Mouse (Mus musculus): ENCODE measurements around the gene Ccdc194. TPM values are rescaled to one million over a fixed set of nuclear protein-coding genes. Genes with fewer than 3 reads are reported as not detected.
"Not testable (repeated sequence)": the region's sequence is repeated elsewhere in the genome, so short reads cannot be mapped to it uniquely, and the experiment has no call there.

The Ccdc194 gene
- polyA plus RNA-seq, 1 experiment from 2014 or later = 0.24 TPM

DNA sequence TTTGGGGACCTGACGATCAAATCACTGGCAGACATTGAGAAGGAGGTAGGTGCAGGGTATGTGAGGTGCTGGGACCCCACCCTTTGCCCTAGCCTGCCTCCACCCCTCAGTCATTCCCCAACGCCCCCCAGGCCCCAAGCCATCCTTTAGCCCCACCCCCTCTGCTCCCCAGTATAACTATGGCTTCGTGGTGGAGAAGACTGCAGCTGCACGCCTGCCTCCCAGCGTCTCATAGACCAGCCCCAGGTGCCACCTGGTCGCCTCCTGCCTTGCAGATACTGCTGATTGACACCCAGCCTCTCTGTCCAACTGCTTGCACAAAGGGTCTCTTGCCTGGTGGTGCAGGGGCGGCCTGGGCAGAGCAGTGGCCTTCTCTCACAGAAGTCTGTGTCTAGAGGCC lies 22.1 kb upstream of the Ccdc194 start:
- no peaks in the 10 kb centered on the region for H3K9me3 ChIP-seq
- no peaks in the 10 kb centered on the region for H3K27me3 ChIP-seq (replicated peaks)
- no peak overlapping the region for H3K4me3 ChIP-seq
- 87% methylated on average over 7 of the region's 7 CpGs for WGBS
- H3K4me2 ChIP-seq (replicated peaks) = no peak overlapping the region
- H3K27ac ChIP-seq = no peak overlapping the region
- H3K36me3 ChIP-seq = peaks cover 30% of the 10 kb centered on the region
- H3K9ac ChIP-seq = no peak overlapping the region
- peaks cover 10% of the 10 kb centered on the region for H3K4me1 ChIP-seq
- ATAC-seq (ENCODE audit: low FRiP score, low read depth) = no peak

GRCm38 (mm10) chr8:71545053-71545452 lies 19.5 kb upstream of the Ccdc194 start:
- Histone ChIP-seq H3K4me2 (replicated peaks) (no peak overlapping the region), H3K27me3 (replicated peaks) (no peaks in the 10 kb centered on the region), H3K9me3 (no peaks in the 10 kb centered on the region), H3K27ac (no peak overlapping the region), H3K36me3 (peaks cover 30% of the 10 kb centered on the region), H3K4me3 (no peak overlapping the region), H3K9ac (no peak overlapping the region), H3K4me1 (peaks cover 10% of the 10 kb centered on the region)
- WGBS = 93% methylated on average over 11 of the region's 11 CpGs
- no peak for ATAC-seq (ENCODE audit: low FRiP score, low read depth)

DNA sequence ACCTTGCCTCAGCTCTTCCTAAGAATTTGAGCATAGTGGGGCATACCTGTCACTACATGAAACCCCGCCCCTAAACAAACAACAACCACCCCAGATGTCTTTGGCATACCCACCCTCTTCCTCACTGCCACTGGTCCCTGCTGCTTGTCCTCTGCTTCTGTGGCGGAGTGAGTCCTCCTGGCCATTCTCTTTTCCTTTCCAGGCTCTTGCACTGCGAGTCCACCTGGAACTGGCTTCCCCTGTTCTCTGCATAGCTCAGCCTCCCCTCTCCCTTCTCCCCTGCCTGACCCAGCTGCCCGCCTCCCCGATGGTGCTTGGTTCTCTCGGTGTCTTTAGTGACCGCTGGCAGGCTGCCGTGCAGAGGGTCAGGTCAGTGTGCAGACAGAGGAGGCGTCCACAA lies 18.2 kb upstream of the Ccdc194 start:
- H3K4me2 ChIP-seq (replicated peaks) = peak overlapping the region; percentile 86
- H3K27me3 ChIP-seq (replicated peaks) = no peaks in the 10 kb centered on the region
- H3K9ac ChIP-seq = peak overlapping the region; percentile 73; the same call in 1 of the 2 replicates
- ATAC-seq (ENCODE audit: low FRiP score, low read depth) = no peak
- peaks cover 30% of the 10 kb centered on the region for H3K36me3 ChIP-seq
- H3K27ac ChIP-seq = no peak overlapping the region
- H3K9me3 ChIP-seq = no peaks in the 10 kb centered on the region
- peaks cover 10% of the 10 kb centered on the region for H3K4me1 ChIP-seq
- H3K4me3 ChIP-seq = peak overlapping the region; percentile 74
- WGBS = 89% methylated on average over 9 of the region's 9 CpGs

DNA sequence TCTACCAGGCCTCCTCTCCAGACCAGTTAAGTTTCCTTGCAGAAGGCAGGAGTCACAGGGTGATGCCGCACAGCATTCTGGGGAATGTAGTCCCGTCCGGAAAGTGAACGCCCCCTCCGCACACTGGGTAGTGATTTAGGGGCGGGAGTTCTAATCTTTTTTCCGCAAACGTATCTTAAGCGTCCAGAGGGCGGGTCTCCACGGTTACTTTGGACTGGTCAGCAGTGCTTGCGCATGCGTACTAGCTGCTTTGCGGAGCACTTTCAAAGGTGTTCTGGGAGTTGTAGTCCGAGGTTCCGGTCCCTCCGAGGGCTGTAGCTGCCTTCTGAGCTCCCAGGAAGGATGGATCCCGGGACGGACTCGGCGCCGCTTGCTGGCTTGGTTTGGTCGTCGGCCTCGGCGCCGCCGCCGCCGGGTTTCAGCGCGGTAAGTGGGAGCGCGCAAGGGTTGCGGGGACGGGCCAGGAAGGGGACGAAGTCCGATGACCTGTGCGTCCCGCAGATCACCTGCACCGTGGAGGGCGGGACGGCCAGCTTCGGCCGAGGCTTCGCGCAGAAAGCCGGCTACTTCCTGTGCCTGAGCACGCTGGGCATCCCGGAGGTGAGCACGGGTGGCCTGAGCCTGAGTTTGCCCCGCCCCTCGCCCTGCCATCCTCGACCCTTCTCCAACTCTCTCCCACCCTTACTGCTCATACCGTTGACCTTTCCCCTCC lies 17.3 kb upstream of the Ccdc194 start, which contains the start of gene Mvb12a:
Gene Mvb12a (plus strand): TSS at position 291 of the 712 bp plus-strand sequence.
- Histone ChIP-seq H3K9ac (peak within 1 kb of the TSS; percentile 73), H3K27me3 (replicated peaks) (0 out of 2 replicates have a peak, but pooled peaks cover 8% of the 10 kb centered on the region), H3K9me3 (no peaks in the 10 kb centered on the region), H3K4me1 (peaks cover 12% of the 10 kb centered on the region), H3K4me2 (replicated peaks) (peak within 1 kb of the TSS; percentile 86), H3K27ac (no peak within 1 kb of the TSS; the same call in 1 of the 2 replicates), H3K4me3 (peak within 1 kb of the TSS; percentile 74), H3K36me3 (peaks cover 26% of the 10 kb centered on the region)
- under 1% methylated on average over 55 of the region's 55 CpGs for WGBS
- peak; percentile 94 for ATAC-seq (ENCODE audit: low FRiP score, low read depth)

DNA sequence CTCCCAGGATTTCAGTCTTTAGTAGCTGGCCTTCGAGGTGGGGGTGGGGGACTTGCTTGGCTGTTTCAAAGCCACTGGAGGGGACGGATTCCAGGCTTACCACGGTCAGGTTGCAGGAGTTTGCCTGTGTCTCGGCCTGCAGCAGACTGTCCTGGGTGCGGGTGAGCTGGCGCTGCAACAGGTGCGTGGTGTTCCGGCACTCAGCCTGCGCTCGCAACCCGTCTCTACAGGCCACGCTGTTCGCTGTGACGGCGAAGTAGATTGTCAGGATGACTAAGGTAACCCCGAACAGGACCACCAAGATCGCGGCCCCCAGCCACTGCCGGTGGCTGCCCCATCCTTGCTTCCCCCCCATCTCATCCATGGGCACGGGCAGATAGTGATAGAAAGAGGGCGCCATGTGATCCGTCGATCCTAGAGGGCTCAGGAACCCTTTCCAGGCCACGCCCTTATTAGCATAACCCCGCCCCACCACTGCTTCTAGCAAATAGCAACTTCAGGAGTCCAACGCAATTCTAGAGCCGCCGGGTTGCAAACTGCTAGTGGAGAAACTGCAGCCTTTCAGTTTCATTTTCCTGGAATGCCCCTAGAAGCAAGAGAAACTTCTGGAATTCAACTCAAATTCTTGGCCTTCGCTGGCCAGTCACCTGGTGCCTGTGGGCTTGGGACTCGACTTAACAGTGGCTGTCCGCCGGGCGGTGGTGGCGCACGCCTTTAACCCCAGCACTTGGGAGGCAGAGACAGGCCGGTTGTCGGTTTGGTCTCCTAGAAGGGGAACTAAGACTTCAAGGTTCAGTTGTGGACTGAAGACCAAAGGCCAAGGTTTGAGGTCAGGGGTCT lies 11.7 kb upstream of the Ccdc194 start, which contains the start of gene Bst2:
Gene Bst2 (minus strand): TSS at position 429 of the 840 bp plus-strand sequence.
- no peak for ATAC-seq (ENCODE audit: low FRiP score, low read depth)
- H3K4me2 ChIP-seq (replicated peaks) = peak within 1 kb of the TSS; percentile 57
- no peak within 1 kb of the TSS for H3K27ac ChIP-seq
- H3K27me3 ChIP-seq (replicated peaks) = peaks cover 17% of the 10 kb centered on the region
- H3K4me3 ChIP-seq = peak within 1 kb of the TSS; percentile 29
- H3K9ac ChIP-seq = 0 out of 2 replicates have a peak within 1 kb of the TSS, but pooled peaks have one; percentile 29
- H3K9me3 ChIP-seq = no peaks in the 10 kb centered on the region
- H3K4me1 ChIP-seq = peaks cover 12% of the 10 kb centered on the region
- no peaks in the 10 kb centered on the region for H3K36me3 ChIP-seq
- WGBS = 3% methylated on average over 37 of the region's 37 CpGs

DNA sequence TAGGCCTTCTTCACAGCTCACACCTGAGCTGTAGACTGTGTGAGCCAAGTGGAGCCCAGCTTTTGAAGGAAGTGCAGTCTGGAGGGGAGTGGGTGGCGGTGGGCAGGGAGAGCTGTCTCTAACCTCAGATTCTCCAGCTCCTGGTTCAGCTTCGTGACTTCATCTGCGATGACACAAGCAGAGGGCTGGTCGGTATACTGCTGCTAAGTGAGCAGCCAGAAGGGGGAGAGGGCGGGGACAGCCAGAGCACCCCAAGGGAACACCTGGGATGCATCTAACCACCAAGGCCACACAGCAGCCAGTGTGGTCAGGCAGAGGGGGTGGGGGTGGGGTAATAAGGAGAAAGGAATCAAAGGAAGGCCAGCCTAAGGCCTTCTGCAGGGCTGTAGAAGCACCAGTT lies 10.2 kb upstream of the Ccdc194 start:
- no peak overlapping the region for H3K9ac ChIP-seq
- peaks cover 12% of the 10 kb centered on the region for H3K4me1 ChIP-seq
- peaks cover 17% of the 10 kb centered on the region for H3K27me3 ChIP-seq (replicated peaks)
- H3K36me3 ChIP-seq = no peaks in the 10 kb centered on the region
- 68% methylated on average over 5 of the region's 5 CpGs for WGBS
- ATAC-seq (ENCODE audit: low FRiP score, low read depth) = no peak
- H3K4me3 ChIP-seq = no peak overlapping the region
- H3K27ac ChIP-seq = no peak overlapping the region
- H3K4me2 ChIP-seq (replicated peaks) = no peak overlapping the region
- no peaks in the 10 kb centered on the region for H3K9me3 ChIP-seq

- Histone ChIP-seq H3K9me3 (no peaks in the 10 kb centered on the region), H3K4me2 (replicated peaks) (no peak overlapping the region), H3K36me3 (no peaks in the 10 kb centered on the region), H3K9ac (no peak overlapping the region), H3K4me1 (peaks cover 12% of the 10 kb centered on the region), H3K27me3 (replicated peaks) (peaks cover 17% of the 10 kb centered on the region), H3K4me3 (no peak overlapping the region), H3K27ac (no peak overlapping the region)
- WGBS = 38% methylated on average over 3 of the region's 3 CpGs
- no peak for ATAC-seq (ENCODE audit: low FRiP score, low read depth)
Measured at GRCm38 (mm10) chr8:71534263-71534810, 8.8 kb upstream of the Ccdc194 start.

DNA sequence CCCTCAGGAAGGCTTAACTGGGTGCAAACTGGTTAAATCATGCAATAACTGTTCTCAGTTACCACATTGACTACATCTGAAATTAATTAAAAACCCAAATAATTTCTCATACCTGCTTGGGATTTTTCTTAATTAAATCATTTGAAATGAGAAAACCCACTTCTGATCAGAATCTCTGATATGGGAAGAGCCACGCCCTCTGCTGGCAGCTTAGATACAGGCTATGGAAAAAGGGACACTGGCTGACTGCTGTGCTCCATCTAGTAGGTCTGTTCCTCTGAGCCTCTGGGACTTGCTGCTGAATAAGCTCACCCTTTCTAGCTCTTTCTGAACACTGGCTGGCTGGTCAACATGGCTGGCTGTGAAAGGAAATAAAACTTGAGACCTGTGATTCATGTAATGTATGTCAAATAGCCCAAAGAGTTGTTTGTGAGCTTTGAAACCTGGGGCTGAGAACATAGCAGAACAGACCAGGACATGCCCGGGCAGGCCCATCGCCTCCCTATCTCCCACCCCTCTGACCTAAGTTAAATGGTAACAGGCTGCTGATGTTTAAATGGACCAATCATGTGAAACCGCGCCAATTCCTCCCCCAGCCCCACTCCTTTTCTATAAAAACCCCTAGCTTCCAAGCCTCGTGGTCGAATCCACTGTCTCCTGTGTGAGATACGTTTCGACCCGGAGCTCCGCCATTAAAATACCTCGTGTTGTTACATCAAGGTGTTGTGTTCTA lies 5.4 kb upstream of the Ccdc194 start:
- H3K4me2 ChIP-seq (replicated peaks); H3K4me1 ChIP-seq; H3K9me3 ChIP-seq; H3K36me3 ChIP-seq; H3K27ac ChIP-seq; H3K9ac ChIP-seq; H3K4me3 ChIP-seq; ATAC-seq (ENCODE audit: low FRiP score, low read depth): not testable (repeated sequence)
- peaks cover 21% of the 10 kb centered on the region for H3K27me3 ChIP-seq (replicated peaks)
- 74% methylated on average over 8 of the region's 12 CpGs for WGBS

GRCm38 (mm10) chr8:71528362-71529073 lies 3.0 kb upstream of the Ccdc194 start:
- Histone ChIP-seq H3K4me3 (no peak overlapping the region), H3K27me3 (replicated peaks) (peaks cover 42% of the 10 kb centered on the region), H3K36me3 (no peaks in the 10 kb centered on the region), H3K4me1 (peaks cover 4% of the 10 kb centered on the region; the same call in 1 of the 2 replicates), H3K9ac (no peak overlapping the region), H3K4me2 (replicated peaks) (no peak overlapping the region), H3K27ac (no peak overlapping the region), H3K9me3 (no peaks in the 10 kb centered on the region)
- no peak for ATAC-seq (ENCODE audit: low FRiP score, low read depth)
- 86% methylated on average over 11 of the region's 11 CpGs for WGBS

GRCm38 (mm10) chr8:71527162-71527870 lies 1.8 kb upstream of the Ccdc194 start:
- Histone ChIP-seq H3K27me3 (replicated peaks) (peaks cover 51% of the 10 kb centered on the region), H3K4me3 (no peak overlapping the region), H3K36me3 (no peaks in the 10 kb centered on the region), H3K4me1 (peaks cover 4% of the 10 kb centered on the region; the same call in 1 of the 2 replicates), H3K27ac (no peak overlapping the region), H3K4me2 (replicated peaks) (no peak overlapping the region), H3K9me3 (no peaks in the 10 kb centered on the region), H3K9ac (no peak overlapping the region)
- no peak for ATAC-seq (ENCODE audit: low FRiP score, low read depth)
- 47% methylated on average over 3 of the region's 3 CpGs for WGBS

DNA sequence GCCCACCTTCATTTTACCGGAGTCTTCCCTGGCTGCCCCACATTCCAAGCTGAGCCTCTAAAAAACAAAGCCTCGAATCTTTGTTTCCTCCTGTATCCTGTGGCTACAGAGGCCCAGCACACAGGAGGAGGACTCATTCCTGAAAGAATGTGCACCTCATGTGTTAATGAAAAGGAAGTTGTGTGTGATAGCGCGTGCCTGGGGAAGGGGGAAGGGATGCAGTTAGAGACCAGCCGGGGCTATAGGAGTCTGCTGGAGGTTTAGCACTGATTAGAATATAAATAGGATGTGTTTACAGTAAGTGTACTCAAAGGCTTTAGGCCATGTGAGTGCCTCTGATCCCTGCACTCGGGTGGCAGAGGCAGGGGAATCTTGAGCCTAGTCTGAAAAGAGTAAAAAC lies 761 bp upstream of the Ccdc194 start:
- no peaks in the 10 kb centered on the region for H3K9me3 ChIP-seq
- no peak overlapping the region for H3K4me3 ChIP-seq
- H3K9ac ChIP-seq = no peak overlapping the region
- no peak for ATAC-seq (ENCODE audit: low FRiP score, low read depth)
- no peak overlapping the region for H3K27ac ChIP-seq
- peaks cover 4% of the 10 kb centered on the region; the same call in 1 of the 2 replicates for H3K4me1 ChIP-seq
- WGBS = 8% methylated on average over 6 of the region's 6 CpGs
- H3K4me2 ChIP-seq (replicated peaks) = no peak overlapping the region
- peaks cover 52% of the 10 kb centered on the region for H3K27me3 ChIP-seq (replicated peaks)
- no peaks in the 10 kb centered on the region for H3K36me3 ChIP-seq

All from neural tube, embryonic 12.5 days (tissue).